27 mouse cellular contexts compared by ENCODE assay signal in the genomic region with DNA sequence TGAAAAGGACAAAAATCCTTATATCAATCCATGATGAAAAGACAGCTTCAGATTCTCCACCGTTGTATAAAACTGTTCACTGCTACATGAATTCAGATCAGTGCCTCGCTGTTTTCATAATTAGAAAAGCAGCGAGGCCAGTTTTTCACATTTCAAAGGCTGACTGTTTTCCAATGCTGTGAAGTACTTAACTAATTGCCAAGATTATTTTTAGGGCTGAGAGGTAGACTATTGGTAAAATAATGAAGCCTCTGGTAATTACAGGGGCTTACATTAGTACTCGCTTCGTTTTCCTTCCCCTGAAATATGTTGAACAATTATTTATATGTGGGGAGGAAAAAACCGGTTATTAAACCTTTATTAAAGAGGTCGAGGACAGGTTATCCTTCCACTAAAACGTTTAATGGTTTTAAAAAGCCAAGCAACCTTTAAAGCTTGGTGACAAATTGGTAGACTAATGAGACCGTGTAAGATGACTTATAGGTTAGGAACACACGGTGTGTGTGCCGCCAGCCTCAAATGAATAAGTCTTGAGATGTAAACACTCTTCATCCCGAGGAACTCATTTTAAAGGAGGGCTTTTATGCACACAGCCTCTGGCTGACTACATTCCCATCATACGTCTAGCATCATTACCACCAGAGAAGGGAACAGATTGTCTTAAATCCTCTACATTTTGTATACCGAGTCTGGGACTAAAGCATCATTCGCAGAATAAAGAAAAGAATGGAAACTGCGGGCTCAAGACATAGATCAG.
DNase-seq lines count a peak whose midpoint lies in the region; ATAC-seq and TF ChIP-seq lines count a peak whose summit lies in the region.
"Had no signal": no experiment of that assay in that cellular context is flagged by ENCODE, and none has a peak within 500 bp of the region (broad histone marks: within the 10 kb centered on the region; RNA-seq: fewer than 3 reads in every experiment).

No protein-coding gene starts in this region.

- no peak for TF ChIP-seq CTCF in layer of hippocampus, adult 2 months (conservative IDR thresholded peaks at IDR 0.05)
- no peak for TF ChIP-seq CTCF in midbrain, postnatal 0 days (IDR thresholded peaks at IDR 0.05)

- 49% methylated on average over 16 of the region's 16 CpGs for WGBS in midbrain, embryonic 16.5 days
- 58% methylated on average over 16 of the region's 16 CpGs for WGBS in midbrain, postnatal 0 days
- WGBS in forebrain, embryonic 14.5 days = 13% methylated on average over 16 of the region's 16 CpGs

- no peak overlapping the region; the same call in 1 of the 2 replicates for H3K4me3 ChIP-seq in layer of hippocampus, adult 2 months
- H3K4me3 ChIP-seq in midbrain, embryonic 16.5 days (ENCODE audit: low read depth, low read length) = no peak overlapping the region
- H3K4me3 ChIP-seq in midbrain, postnatal 0 days (ENCODE audit: low read depth, low read length) = no peak overlapping the region
- no peak overlapping the region for H3K4me3 ChIP-seq in forebrain, embryonic 14.5 days (ENCODE audit: low read depth, low read length)
- H3K4me3 ChIP-seq: embryonic facial prominence, embryonic 10.5 days; embryonic facial prominence, embryonic 15.5 days; gastrocnemius, adult 2 months; hindbrain, embryonic 12.5 days; limb, embryonic 13.5 days; lung, embryonic 15.5 days; stomach, embryonic 15.5 days had no signal

- no peaks in the 10 kb centered on the region for H3K36me3 ChIP-seq in midbrain, embryonic 16.5 days (ENCODE audit: control insufficient read depth, insufficient read depth, low read length)
- no peaks in the 10 kb centered on the region for H3K36me3 ChIP-seq in midbrain, postnatal 0 days (ENCODE audit: insufficient read depth, low read length)
- no peaks in the 10 kb centered on the region for H3K36me3 ChIP-seq in forebrain, embryonic 14.5 days (ENCODE audit: control insufficient read depth, insufficient read depth, low read length)
- H3K36me3 ChIP-seq: embryonic facial prominence, embryonic 10.5 days; embryonic facial prominence, embryonic 15.5 days; hindbrain, embryonic 12.5 days; limb, embryonic 13.5 days; lung, embryonic 15.5 days; stomach, embryonic 15.5 days had no signal

- H3K27me3 ChIP-seq in midbrain, embryonic 16.5 days (ENCODE audit: control insufficient read depth, insufficient read depth, low read depth, low read length) = no peaks in the 10 kb centered on the region
- H3K27me3 ChIP-seq in midbrain, postnatal 0 days (ENCODE audit: insufficient read depth, low read length) = no peaks in the 10 kb centered on the region
- no peaks in the 10 kb centered on the region for H3K27me3 ChIP-seq in forebrain, embryonic 14.5 days (replicated peaks; ENCODE audit: control insufficient read depth, insufficient read depth, low read length)
- H3K27me3 ChIP-seq: embryonic facial prominence, embryonic 15.5 days; hindbrain, embryonic 12.5 days; lung, embryonic 15.5 days; stomach, embryonic 15.5 days had no signal

- DNase-seq in layer of hippocampus, adult 2 months (ENCODE audit: low spot score in 2 of 2) = no peak
- no peak for DNase-seq in layer of hippocampus, adult 9-11 months
- DNase-seq in midbrain, postnatal 0 days (ENCODE audit: low spot score) = no peak
- peak; percentile 68 for DNase-seq in forebrain, embryonic 14.5 days (ENCODE audit: low spot score)
- no peak for DNase-seq in right cerebral cortex, adult 2 months (ENCODE audit: low spot score in 2 of 2)
- no peak for DNase-seq in right cerebral cortex, postnatal 14 days
- DNase-seq: adrenal gland, postnatal 36 days; B cell, adult 2 months; cerebellum, adult 2 months; cerebellum, postnatal 14 days; gastrocnemius, adult 2 months; gastrocnemius, postnatal 36 days; heart, adult 18-20 months; heart, postnatal 36 days; kidney, adult 2 months; kidney, postnatal 36 days; right cerebral cortex, postnatal 25 days; thymus, postnatal 14 days had no signal

- 0 out of 2 replicates have a peak overlapping the region, but pooled peaks have one; percentile 23 for H3K27ac ChIP-seq in layer of hippocampus, adult 2 months
- no peak overlapping the region for H3K27ac ChIP-seq in midbrain, embryonic 16.5 days (ENCODE audit: low read length)
- no peak overlapping the region for H3K27ac ChIP-seq in midbrain, postnatal 0 days (ENCODE audit: low read depth, low read length)
- no peak overlapping the region for H3K27ac ChIP-seq in forebrain, embryonic 14.5 days (ENCODE audit: low read depth, low read length)
- H3K27ac ChIP-seq: embryonic facial prominence, embryonic 10.5 days; embryonic facial prominence, embryonic 15.5 days; gastrocnemius, adult 2 months; hindbrain, embryonic 12.5 days; limb, embryonic 13.5 days; lung, embryonic 15.5 days; stomach, embryonic 15.5 days had no signal

- no peak overlapping the region for H3K9ac ChIP-seq in midbrain, embryonic 16.5 days (ENCODE audit: low read depth, low read length)
- no peak overlapping the region for H3K9ac ChIP-seq in midbrain, postnatal 0 days (replicated peaks; ENCODE audit: low read length, poor library complexity, severe bottlenecking)
- no peak overlapping the region for H3K9ac ChIP-seq in forebrain, embryonic 14.5 days (ENCODE audit: low read length)
- H3K9ac ChIP-seq: embryonic facial prominence, embryonic 15.5 days; hindbrain, embryonic 12.5 days; limb, embryonic 13.5 days; lung, embryonic 15.5 days; stomach, embryonic 15.5 days had no signal

- no peaks in the 10 kb centered on the region for H3K9me3 ChIP-seq in midbrain, embryonic 16.5 days (replicated peaks; ENCODE audit: control insufficient read depth, low read length, poor library complexity, severe bottlenecking)
- H3K9me3 ChIP-seq in midbrain, postnatal 0 days (ENCODE audit: low read length) = no peaks in the 10 kb centered on the region
- H3K9me3 ChIP-seq in forebrain, embryonic 14.5 days (replicated peaks; ENCODE audit: control insufficient read depth, low read length) = no peaks in the 10 kb centered on the region
- H3K9me3 ChIP-seq: embryonic facial prominence, embryonic 10.5 days; embryonic facial prominence, embryonic 15.5 days; hindbrain, embryonic 12.5 days; limb, embryonic 13.5 days; lung, embryonic 15.5 days; stomach, embryonic 15.5 days had no signal

- H3K4me1 ChIP-seq in midbrain, embryonic 16.5 days (ENCODE audit: control insufficient read depth, insufficient read depth, low read length) = peaks cover 9% of the 10 kb centered on the region; the same call in 1 of the 2 replicates
- H3K4me1 ChIP-seq in midbrain, postnatal 0 days (ENCODE audit: insufficient read depth, low read length) = no peaks in the 10 kb centered on the region
- H3K4me1 ChIP-seq in forebrain, embryonic 14.5 days (ENCODE audit: control insufficient read depth, insufficient read depth, low read length) = peaks cover 4% of the 10 kb centered on the region; the same call in 1 of the 2 replicates
- H3K4me1 ChIP-seq: embryonic facial prominence, embryonic 10.5 days; embryonic facial prominence, embryonic 15.5 days; hindbrain, embryonic 12.5 days; lung, embryonic 15.5 days; stomach, embryonic 15.5 days had no signal

- peak overlapping the region; percentile 19 for H3K4me2 ChIP-seq in midbrain, embryonic 16.5 days (ENCODE audit: low read length)
- H3K4me2 ChIP-seq in midbrain, postnatal 0 days (ENCODE audit: low read depth, low read length, poor library complexity, severe bottlenecking) = no peak overlapping the region
- peak overlapping the region; percentile 23 for H3K4me2 ChIP-seq in forebrain, embryonic 14.5 days (ENCODE audit: low read length)
- H3K4me2 ChIP-seq: embryonic facial prominence, embryonic 15.5 days; heart, embryonic 11.5 days; hindbrain, embryonic 12.5 days; limb, embryonic 13.5 days; liver, embryonic 11.5 days; lung, embryonic 15.5 days; stomach, embryonic 15.5 days had no signal

- no peak for ATAC-seq in midbrain, embryonic 16.5 days
- no peak for ATAC-seq in midbrain, postnatal 0 days (ENCODE audit: low FRiP score)
- peak; percentile 84 for ATAC-seq in forebrain, embryonic 14.5 days
